Mouse (Mus musculus): ENCODE data around the gene Stk40. TPM values are rescaled to one million over a fixed set of nuclear protein-coding genes. Genes with fewer than 3 reads are reported as not detected.

Gene Stk40
- total and polyA plus RNA-seq, 2 experiments from 2014 or later, result 17.3 to 22.8 TPM

DNA sequence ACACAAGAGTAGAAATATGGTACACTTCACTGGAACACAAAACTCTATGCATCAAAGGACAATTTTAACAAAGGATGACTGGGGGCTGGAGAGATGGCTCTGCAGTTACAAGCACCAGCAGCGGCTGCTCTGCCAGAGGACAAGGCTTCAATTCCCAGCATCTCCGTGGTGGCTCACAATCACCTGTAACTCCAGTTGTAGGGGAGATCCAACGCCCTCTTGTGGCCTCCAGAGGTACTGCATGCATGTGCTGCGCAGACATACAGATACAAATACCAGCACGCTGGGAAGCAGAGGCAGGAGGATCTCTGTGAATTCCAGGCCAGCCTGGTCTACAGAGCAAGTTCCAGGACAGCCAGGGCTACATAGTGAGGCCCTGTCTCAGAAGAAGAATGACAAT is 52.9 kb downstream of the Stk40 start:
- Histone ChIP-seq H3K4me1 (ENCODE audit: control insufficient read depth, insufficient read depth) (no peaks in the 10 kb centered on the region), H3K36me3 (replicated peaks; ENCODE audit: control insufficient read depth, insufficient read depth, low read length) (no peaks in the 10 kb centered on the region), H3K27ac (ENCODE audit: low read depth) (no peak overlapping the region), H3K27me3 (ENCODE audit: control insufficient read depth, insufficient read depth, low read length) (no peaks in the 10 kb centered on the region), H3K9me3 (replicated peaks; ENCODE audit: control insufficient read depth, low read length) (no peaks in the 10 kb centered on the region), H3K4me3 (ENCODE audit: low read depth, low read length) (no peak overlapping the region), H3K4me2 (ENCODE audit: low read depth, low read length) (no peak overlapping the region), H3K9ac (replicated peaks; ENCODE audit: low read depth, low read length) (no peak overlapping the region)
- TF ChIP-seq EP300 (IDR thresholded peaks at IDR 0.05; ENCODE audit: low read depth) (no peak), CTCF (IDR thresholded peaks at IDR 0.05; ENCODE audit: low read depth) (peak; percentile 48)
- DNase-seq (ENCODE audit: low spot score) (no peak), ATAC-seq (ENCODE audit: insufficient read depth, low read depth) (no peak)
- WGBS, result 59% methylated on average over 5 of the region's 5 CpGs

DNA sequence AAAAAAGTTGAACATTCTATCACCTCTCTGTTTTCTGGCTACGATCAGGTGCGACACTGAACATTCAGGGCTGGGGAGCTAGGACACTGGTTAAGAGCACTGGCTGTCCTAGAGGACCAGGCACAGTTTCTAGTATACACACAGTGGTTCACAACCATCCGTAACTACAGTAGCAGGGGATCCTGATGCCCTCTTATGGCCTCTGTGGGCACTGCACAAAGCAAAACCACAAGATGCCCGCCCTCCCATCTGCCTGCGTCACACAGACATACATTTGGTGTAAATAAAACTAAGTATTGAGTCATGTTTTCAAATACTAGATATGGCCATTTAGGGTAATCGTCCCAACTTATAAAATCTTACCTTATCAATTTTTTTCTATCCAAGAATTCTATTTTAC is 53.8 kb downstream of the Stk40 start:
- Histone ChIP-seq H3K9ac (replicated peaks; ENCODE audit: low read depth, low read length) (no peak overlapping the region), H3K4me3 (ENCODE audit: low read depth, low read length) (no peak overlapping the region), H3K27ac (ENCODE audit: low read depth) (no peak overlapping the region), H3K27me3 (ENCODE audit: control insufficient read depth, insufficient read depth, low read length) (no peaks in the 10 kb centered on the region), H3K36me3 (replicated peaks; ENCODE audit: control insufficient read depth, insufficient read depth, low read length) (no peaks in the 10 kb centered on the region), H3K9me3 (replicated peaks; ENCODE audit: control insufficient read depth, low read length) (no peaks in the 10 kb centered on the region), H3K4me1 (ENCODE audit: control insufficient read depth, insufficient read depth) (peaks cover 4% of the 10 kb centered on the region; the same call in 1 of the 2 replicates), H3K4me2 (ENCODE audit: low read depth, low read length) (no peak overlapping the region)
- WGBS, result 87% methylated on average over 6 of the region's 6 CpGs
- DNase-seq (ENCODE audit: low spot score), result no peak
- TF ChIP-seq CTCF (IDR thresholded peaks at IDR 0.05; ENCODE audit: low read depth) (no peak), EP300 (IDR thresholded peaks at IDR 0.05; ENCODE audit: low read depth) (no peak)
- ATAC-seq (ENCODE audit: insufficient read depth, low read depth), result no peak

DNA sequence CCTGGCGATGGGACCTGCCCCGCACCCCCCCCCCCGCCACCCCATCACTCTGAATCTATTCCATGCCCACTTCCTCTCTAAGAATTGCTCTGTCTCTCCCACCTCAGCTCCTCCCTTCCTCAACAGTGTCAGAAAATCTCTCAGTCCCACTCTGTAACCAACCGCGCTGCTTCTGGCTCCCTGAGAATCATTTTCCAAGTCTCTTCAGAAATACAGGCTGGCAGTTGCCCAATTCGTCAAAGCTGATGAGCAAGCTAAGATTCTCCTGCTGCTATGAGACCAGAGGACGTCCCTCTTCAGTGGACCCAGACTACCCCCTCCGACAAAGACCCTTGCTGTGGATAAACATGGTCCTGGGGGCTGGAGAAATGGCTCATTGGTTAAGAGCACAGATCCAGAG is 55.7 kb downstream of the Stk40 start:
- Histone ChIP-seq H3K27me3 (ENCODE audit: control insufficient read depth, insufficient read depth, low read length) (no peaks in the 10 kb centered on the region), H3K9me3 (replicated peaks; ENCODE audit: control insufficient read depth, low read length) (no peaks in the 10 kb centered on the region), H3K36me3 (replicated peaks; ENCODE audit: control insufficient read depth, insufficient read depth, low read length) (no peaks in the 10 kb centered on the region), H3K4me1 (ENCODE audit: control insufficient read depth, insufficient read depth) (peaks cover 13% of the 10 kb centered on the region), H3K4me3 (ENCODE audit: low read depth, low read length) (no peak overlapping the region), H3K4me2 (ENCODE audit: low read depth, low read length) (no peak overlapping the region), H3K27ac (ENCODE audit: low read depth) (no peak overlapping the region), H3K9ac (replicated peaks; ENCODE audit: low read depth, low read length) (no peak overlapping the region)
- no peak for TF ChIP-seq EP300 (IDR thresholded peaks at IDR 0.05; ENCODE audit: low read depth)
- TF ChIP-seq CTCF (IDR thresholded peaks at IDR 0.05; ENCODE audit: low read depth), result no peak
- ATAC-seq (ENCODE audit: insufficient read depth, low read depth) (no peak), DNase-seq (ENCODE audit: low spot score) (no peak)
- 70% methylated on average over 8 of the region's 8 CpGs for WGBS

DNA sequence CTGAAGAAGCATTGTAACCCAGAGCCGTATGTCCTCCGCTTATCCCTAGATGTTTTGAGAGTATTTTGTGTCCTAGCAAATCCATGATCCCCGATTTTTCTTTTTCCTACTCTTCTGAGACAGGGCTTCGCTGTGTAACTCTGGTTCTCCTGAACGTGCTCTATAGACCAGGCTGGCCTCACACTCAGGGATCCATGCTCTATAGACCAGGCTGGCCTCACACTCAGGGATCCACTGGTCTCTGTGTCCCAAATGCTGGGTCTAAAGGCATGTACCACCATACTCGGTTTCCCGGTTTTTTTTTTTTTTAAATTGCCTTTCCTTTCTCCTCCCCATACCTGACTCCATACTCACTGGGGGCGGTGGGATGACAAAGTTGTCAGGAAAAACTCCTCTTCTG is 57.2 kb downstream of the Stk40 start:
- H3K27me3 ChIP-seq (ENCODE audit: control insufficient read depth, insufficient read depth, low read length), result no peaks in the 10 kb centered on the region
- H3K4me2 ChIP-seq (ENCODE audit: low read depth, low read length), result no peak overlapping the region
- H3K36me3 ChIP-seq (replicated peaks; ENCODE audit: control insufficient read depth, insufficient read depth, low read length), result 0 out of 2 replicates have a peak, but pooled peaks cover 7% of the 10 kb centered on the region
- H3K27ac ChIP-seq (ENCODE audit: low read depth), result no peak overlapping the region
- H3K4me3 ChIP-seq (ENCODE audit: low read depth, low read length), result no peak overlapping the region
- H3K9me3 ChIP-seq (replicated peaks; ENCODE audit: control insufficient read depth, low read length), result no peaks in the 10 kb centered on the region
- TF ChIP-seq EP300 (IDR thresholded peaks at IDR 0.05; ENCODE audit: low read depth) (no peak), CTCF (IDR thresholded peaks at IDR 0.05; ENCODE audit: low read depth) (no peak)
- peaks cover 16% of the 10 kb centered on the region for H3K4me1 ChIP-seq (ENCODE audit: control insufficient read depth, insufficient read depth)
- ATAC-seq (ENCODE audit: insufficient read depth, low read depth) (no peak), DNase-seq (ENCODE audit: low spot score) (no peak)
- no peak overlapping the region for H3K9ac ChIP-seq (replicated peaks; ENCODE audit: low read depth, low read length)
- WGBS, result 93% methylated on average over 8 of the region's 8 CpGs

DNA sequence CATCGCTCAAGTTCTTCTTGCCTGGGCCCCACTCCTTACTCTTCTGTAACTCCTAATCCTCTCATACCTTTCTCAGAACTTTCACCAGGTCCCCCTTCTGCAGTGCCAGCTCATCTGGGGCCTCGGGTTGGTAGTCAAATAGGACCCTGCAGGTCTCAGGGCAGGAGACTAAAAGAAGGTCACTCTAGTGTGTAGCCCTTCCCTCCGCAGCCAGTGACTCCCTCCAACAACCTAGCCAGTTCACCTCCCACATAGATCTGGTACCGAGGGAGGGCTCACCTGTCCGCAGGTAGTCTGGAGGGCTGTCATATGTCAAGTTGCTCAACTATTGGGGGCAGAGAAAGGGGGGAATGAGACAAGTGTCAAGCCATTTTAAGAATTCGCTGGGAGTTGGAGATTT is 57.7 kb downstream of the Stk40 start:
- no peak overlapping the region for H3K27ac ChIP-seq (ENCODE audit: low read depth)
- no peaks in the 10 kb centered on the region for H3K9me3 ChIP-seq (replicated peaks; ENCODE audit: control insufficient read depth, low read length)
- H3K4me3 ChIP-seq (ENCODE audit: low read depth, low read length), result no peak overlapping the region
- no peak overlapping the region for H3K9ac ChIP-seq (replicated peaks; ENCODE audit: low read depth, low read length)
- no peaks in the 10 kb centered on the region for H3K27me3 ChIP-seq (ENCODE audit: control insufficient read depth, insufficient read depth, low read length)
- H3K4me2 ChIP-seq (ENCODE audit: low read depth, low read length), result no peak overlapping the region
- DNase-seq (ENCODE audit: low spot score) (no peak), ATAC-seq (ENCODE audit: insufficient read depth, low read depth) (no peak)
- peaks cover 12% of the 10 kb centered on the region for H3K36me3 ChIP-seq (replicated peaks; ENCODE audit: control insufficient read depth, insufficient read depth, low read length)
- TF ChIP-seq CTCF (IDR thresholded peaks at IDR 0.05; ENCODE audit: low read depth), result no peak
- TF ChIP-seq EP300 (IDR thresholded peaks at IDR 0.05; ENCODE audit: low read depth), result no peak
- WGBS, result 84% methylated on average over 6 of the region's 6 CpGs
- peaks cover 21% of the 10 kb centered on the region for H3K4me1 ChIP-seq (ENCODE audit: control insufficient read depth, insufficient read depth)

DNA sequence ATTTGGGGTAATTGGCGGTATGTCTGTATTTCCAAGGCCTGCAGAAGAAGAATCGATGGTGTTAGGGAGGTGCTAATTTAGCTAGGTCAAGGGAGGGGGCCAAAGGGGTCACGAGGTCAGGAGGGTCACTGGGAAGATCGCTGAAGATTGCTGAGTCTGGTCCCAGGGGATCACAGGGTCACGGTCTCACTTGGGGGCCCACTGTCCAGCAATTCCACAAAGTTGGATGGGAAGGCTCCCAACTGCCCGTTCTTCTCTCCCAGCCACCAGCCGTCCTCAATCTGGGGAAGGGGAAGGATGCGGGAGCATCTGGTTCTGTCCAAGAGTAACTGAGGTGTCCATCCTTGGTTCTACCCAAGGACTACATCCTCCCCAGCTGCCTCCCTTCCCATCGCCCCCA is 58.2 kb downstream of the Stk40 start:
- Histone ChIP-seq H3K9ac (replicated peaks; ENCODE audit: low read depth, low read length) (0 out of 2 replicates have a peak overlapping the region, but pooled peaks have one; percentile 81), H3K27me3 (ENCODE audit: control insufficient read depth, insufficient read depth, low read length) (no peaks in the 10 kb centered on the region), H3K4me3 (ENCODE audit: low read depth, low read length) (peak overlapping the region; percentile 61), H3K36me3 (replicated peaks; ENCODE audit: control insufficient read depth, insufficient read depth, low read length) (peaks cover 17% of the 10 kb centered on the region), H3K27ac (ENCODE audit: low read depth) (no peak overlapping the region), H3K4me2 (ENCODE audit: low read depth, low read length) (peak overlapping the region; percentile 99), H3K9me3 (replicated peaks; ENCODE audit: control insufficient read depth, low read length) (no peaks in the 10 kb centered on the region), H3K4me1 (ENCODE audit: control insufficient read depth, insufficient read depth) (peaks cover 24% of the 10 kb centered on the region)
- DNase-seq (ENCODE audit: low spot score) (no peak), ATAC-seq (ENCODE audit: insufficient read depth, low read depth) (no peak)
- TF ChIP-seq EP300 (IDR thresholded peaks at IDR 0.05; ENCODE audit: low read depth), result no peak
- no peak for TF ChIP-seq CTCF (IDR thresholded peaks at IDR 0.05; ENCODE audit: low read depth)
- 67% methylated on average over 9 of the region's 9 CpGs for whole genome bisulfite sequencing

Data from heart, postnatal 0 days (tissue).